Mouse (Mus musculus): ENCODE results near the gene Adam17. TPM values are rescaled to one million over a fixed set of nuclear protein-coding genes. Genes with fewer than 3 reads are reported as not detected.

The Adam17 gene
- polyA plus RNA-seq, 1 experiment from 2014 or later, result 41.7 TPM

GRCm38 (mm10) chr12:21285508-21286242 is 87.8 kb downstream of the Adam17 start:
- no peaks in the 10 kb centered on the region for H3K27me3 ChIP-seq
- ChIA-PET CTCF (interaction anchor here (1.5 kb wide), 1 partner anchor 191 kb away, joined by 3 read pairs; no protein-coding TSS in a partner anchor), POLR2A (interaction anchor here (0.7 to 1.7 kb wide), 5 partner anchors 16 to 32 kb away, joined by 3 to 10 read pairs (median 3); partner anchors contain the start of gene Iah1)
- peak; percentile 86 for ATAC-seq
- DNase-seq (ENCODE audit: low read depth, low spot score), result no peak
- in situ Hi-C loops (cut with MboI; ENCODE audit: low pct_unique_long_range_greater_than_20kb), result no loop called here
- no peak for TF ChIP-seq CTCF (IDR thresholded peaks at IDR 0.05)

- POLR2A ChIA-PET, result interaction anchor here (0.8 to 1.2 kb wide), 2 partner anchors 17 to 33 kb away, joined by 3 read pairs; no protein-coding TSS in a partner anchor
- ATAC-seq (no peak), DNase-seq (ENCODE audit: low read depth, low spot score) (no peak)
- CTCF ChIA-PET, result interaction anchor here (1.5 kb wide), 1 partner anchor 192 kb away, joined by 3 read pairs; no protein-coding TSS in a partner anchor
- no peak for TF ChIP-seq CTCF (IDR thresholded peaks at IDR 0.05)
- in situ Hi-C loops (cut with MboI; ENCODE audit: low pct_unique_long_range_greater_than_20kb), result no loop called here
- H3K27me3 ChIP-seq, result no peaks in the 10 kb centered on the region
Observed at GRCm38 (mm10) chr12:21284761-21285441, 88.5 kb downstream of the Adam17 start, which contains the start of gene Cpsf3. Gene Cpsf3, plus strand, starts transcription at chr12:21285391.

- TF ChIP-seq CTCF (IDR thresholded peaks at IDR 0.05), result no peak
- ChIA-PET POLR2A (no interaction called here), CTCF (no interaction called here)
- H3K27me3 ChIP-seq, result no peaks in the 10 kb centered on the region
- in situ Hi-C loops (cut with MboI; ENCODE audit: low pct_unique_long_range_greater_than_20kb), result no loop called here
- DNase-seq (ENCODE audit: low read depth, low spot score) (no peak), ATAC-seq (no peak)
Observed at GRCm38 (mm10) chr12:21277352-21277864, 96.0 kb downstream of the Adam17 start.

GRCm38 (mm10) chr12:21274446-21274845 is 99.0 kb downstream of the Adam17 start:
- DNase-seq (ENCODE audit: low read depth, low spot score) (no peak), ATAC-seq (no peak)
- in situ Hi-C loops (cut with MboI; ENCODE audit: low pct_unique_long_range_greater_than_20kb), result loop anchor here (25.0 kb wide), 1 partner anchor 562 kb away; no protein-coding TSS in a partner anchor
- H3K27me3 ChIP-seq, result no peaks in the 10 kb centered on the region
- ChIA-PET POLR2A (no interaction called here), CTCF (interaction anchor here (1.4 kb wide), 1 partner anchor 164 kb away, joined by 3 read pairs; no protein-coding TSS in a partner anchor)
- TF ChIP-seq CTCF (IDR thresholded peaks at IDR 0.05), result no peak

Other genes starting within 250 kb of the Adam17 start
- 54.8 TPM for gene Cpsf3, start 88.2 kb downstream of the Adam17 start, polyA plus RNA-seq (2021)
- gene Itgb1bp1, start 87.3 kb downstream of the Adam17 start, polyA plus RNA-seq (2021), result 62.4 TPM
- gene Iah1, start 57.2 kb downstream of the Adam17 start, polyA plus RNA-seq (2021), result 88.1 TPM
- gene Ywhaq, start 44.0 kb upstream of the Adam17 start, polyA plus RNA-seq (2021), result 654 TPM